Mouse (Mus musculus) kidney, embryonic 14.5 days (tissue): ENCODE measurements around the gene Mcfd2. TPM values are rescaled to one million over a fixed set of nuclear protein-coding genes. Genes with fewer than 3 reads are reported as not detected.

Experiments
- ATAC-seq: fragments of 200-750 bp; cut with Nextera tagmentation; 2 replicates; pipeline ENCODE4 v1.8.0; 2017; ENCODE audit warnings: moderate number of reproducible peaks, mild to moderate bottlenecking, moderate TSS enrichment, moderate library complexity; ENCODE audit not compliant: low FRiP score, low TSS enrichment
- H3K27ac ChIP-seq: fragments of 300-500 bp; sonication (generic); 2 replicates; pipeline ENCODE4 v1.5.1; 2014; ENCODE audit warnings: low read depth, mild to moderate bottlenecking, low read length, moderate library complexity, mixed read lengths
- H3K27me3 ChIP-seq: fragments of 300-500 bp; sonication (generic); 2 replicates; pipeline ENCODE4 v1.6.1; 2014; ENCODE audit warnings: mild to moderate bottlenecking, low read length; ENCODE audit not compliant: control insufficient read depth, insufficient read depth
- H3K36me3 ChIP-seq: fragments of 300-500 bp; sonication (generic); 2 replicates; pipeline ENCODE4 v1.6.1; 2014; ENCODE audit warnings: low read length, mixed read lengths; ENCODE audit not compliant: control insufficient read depth, insufficient read depth
- H3K4me1 ChIP-seq: fragments of 300-500 bp; sonication (generic); 2 replicates; pipeline ENCODE4 v1.6.1; 2014; ENCODE audit warnings: low read length, mixed read lengths; ENCODE audit not compliant: control insufficient read depth, insufficient read depth
- H3K4me2 ChIP-seq: fragments of 300-500 bp; sonication (generic); replicated peaks from 2 replicates; pipeline ENCODE4 v1.6.1; 2014; ENCODE audit warnings: low read depth, mild to moderate bottlenecking, low read length
- H3K4me3 ChIP-seq: fragments of 300-500 bp; sonication (generic); 2 replicates; pipeline ENCODE4 v1.5.1; 2014; ENCODE audit warnings: mild to moderate bottlenecking, low read length
- H3K9ac ChIP-seq: fragments of 300-500 bp; sonication (generic); 2 replicates; pipeline ENCODE4 v1.6.1; 2014; ENCODE audit warnings: low read depth, mild to moderate bottlenecking, low read length, moderate library complexity
- H3K9me3 ChIP-seq: fragments of 300-500 bp; sonication (generic); 2 replicates; pipeline ENCODE4 v1.6.1; 2016; ENCODE audit warnings: low read length; ENCODE audit not compliant: control insufficient read depth
- whole genome bisulfite sequencing: fragments of 180-500 bp; shearing (Covaris S2); extraction: QIAGEN DNeasy Blood & Tissue Kit; methylation state at CpG from one replicate; pipeline ENCODE4 v1.1.7; 2014; 5-methylcytosine and 5-hydroxymethylcytosine counted together
- polyA plus RNA-seq: library from polyadenylated mRNA; unstranded; fragments of >200 nt; fragmentation: Nextera tagmentation; extraction: Ambion mirVana; gene quantifications from 2 replicates; pipeline ENCODE4 v1.2.1, GENCODE M21; 2014

Gene Mcfd2
- polyA plus RNA-seq, 1 experiment from 2014 or later = 104 TPM

- 49% methylated on average over 10 of the region's 10 CpGs for WGBS
- H3K4me1 ChIP-seq = no peaks in the 10 kb centered on the region
- ATAC-seq = no peak
These were observed 39.6 kb downstream of the Mcfd2 start for GRCm38 (mm10) chr17:87226079-87226640.

GRCm38 (mm10) chr17:87225384-87225783, 40.4 kb downstream of the Mcfd2 start:
- H3K36me3 ChIP-seq = no peaks in the 10 kb centered on the region
- H3K4me1 ChIP-seq = no peaks in the 10 kb centered on the region
- no peak for ATAC-seq
- no peaks in the 10 kb centered on the region for H3K9me3 ChIP-seq
- H3K9ac ChIP-seq = no peak overlapping the region
- H3K27me3 ChIP-seq = no peaks in the 10 kb centered on the region
- H3K4me3 ChIP-seq = no peak overlapping the region
- H3K4me2 ChIP-seq = no peak overlapping the region
- WGBS = 92% methylated on average over 9 of the region's 9 CpGs
- H3K27ac ChIP-seq = no peak overlapping the region

More at GRCm38 (mm10) chr17:87226079-87226640, 39.6 kb downstream of the Mcfd2 start:
- H3K27me3 ChIP-seq = no peaks in the 10 kb centered on the region
- no peaks in the 10 kb centered on the region for H3K9me3 ChIP-seq
- H3K4me2 ChIP-seq = no peak overlapping the region
- no peak overlapping the region for H3K27ac ChIP-seq
- H3K9ac ChIP-seq = no peak overlapping the region
- no peak overlapping the region for H3K4me3 ChIP-seq
- no peaks in the 10 kb centered on the region for H3K36me3 ChIP-seq

GRCm38 (mm10) chr17:87224461-87224860, 41.3 kb downstream of the Mcfd2 start:
- H3K4me1 ChIP-seq = no peaks in the 10 kb centered on the region
- no peak for ATAC-seq
- no peaks in the 10 kb centered on the region for H3K36me3 ChIP-seq
- no peaks in the 10 kb centered on the region for H3K9me3 ChIP-seq
- no peaks in the 10 kb centered on the region for H3K27me3 ChIP-seq
- no peak overlapping the region for H3K27ac ChIP-seq
- H3K4me3 ChIP-seq = no peak overlapping the region
- no peak overlapping the region for H3K4me2 ChIP-seq
- H3K9ac ChIP-seq = no peak overlapping the region
- WGBS = 59% methylated on average over 2 of the region's 2 CpGs

GRCm38 (mm10) chr17:87219456-87219855, 46.3 kb downstream of the Mcfd2 start:
- no peak overlapping the region for H3K9ac ChIP-seq
- H3K4me2 ChIP-seq = no peak overlapping the region
- H3K9me3 ChIP-seq = no peaks in the 10 kb centered on the region
- no peak overlapping the region for H3K4me3 ChIP-seq
- no peaks in the 10 kb centered on the region for H3K4me1 ChIP-seq
- no peak for ATAC-seq
- H3K27ac ChIP-seq = no peak overlapping the region
- H3K36me3 ChIP-seq = no peaks in the 10 kb centered on the region
- 87% methylated on average over 9 of the region's 9 CpGs for WGBS
- no peaks in the 10 kb centered on the region for H3K27me3 ChIP-seq

- ATAC-seq = no peak
- Histone ChIP-seq H3K4me3 (no peak overlapping the region), H3K9ac (no peak overlapping the region), H3K27ac (no peak overlapping the region), H3K27me3 (no peaks in the 10 kb centered on the region), H3K36me3 (no peaks in the 10 kb centered on the region), H3K4me1 (no peaks in the 10 kb centered on the region), H3K9me3 (no peaks in the 10 kb centered on the region), H3K4me2 (no peak overlapping the region)
- WGBS = 89% methylated on average over 7 of the region's 7 CpGs
These were observed 51.2 kb downstream of the Mcfd2 start for GRCm38 (mm10) chr17:87214523-87214922.

- no peak overlapping the region for H3K4me2 ChIP-seq
- no peak overlapping the region for H3K27ac ChIP-seq
- H3K4me1 ChIP-seq = no peaks in the 10 kb centered on the region
- no peak overlapping the region for H3K4me3 ChIP-seq
- no peaks in the 10 kb centered on the region for H3K27me3 ChIP-seq
- WGBS = 78% methylated on average over 2 of the region's 2 CpGs
- H3K9ac ChIP-seq = no peak overlapping the region
- no peaks in the 10 kb centered on the region for H3K36me3 ChIP-seq
- no peaks in the 10 kb centered on the region for H3K9me3 ChIP-seq
- no peak for ATAC-seq
These were observed 55.2 kb downstream of the Mcfd2 start for GRCm38 (mm10) chr17:87210525-87210924.

GRCm38 (mm10) chr17:87206885-87207284, 58.9 kb downstream of the Mcfd2 start:
- Histone ChIP-seq H3K4me3 (no peak overlapping the region), H3K27me3 (no peaks in the 10 kb centered on the region), H3K27ac (no peak overlapping the region), H3K9me3 (no peaks in the 10 kb centered on the region), H3K9ac (no peak overlapping the region), H3K36me3 (no peaks in the 10 kb centered on the region), H3K4me2 (no peak overlapping the region), H3K4me1 (peaks cover 16% of the 10 kb centered on the region)
- ATAC-seq = no peak
- 71% methylated on average over 2 of the region's 2 CpGs for WGBS

Other genes with a start within 250 kb of the Mcfd2 start
- gene Pigf, start 240.5 kb downstream of the Mcfd2 start, polyA plus RNA-seq = 39.3 and 46.1 TPM in 2 replicates
- gene Cript, start 240.4 kb downstream of the Mcfd2 start, polyA plus RNA-seq = 150 and 193 TPM in 2 replicates
- 17.5 and 24.5 TPM in 2 replicates for gene Socs5, start 158.3 kb downstream of the Mcfd2 start, polyA plus RNA-seq
- 4.0 and 5.7 TPM in 2 replicates for gene Ttc7, start 17.0 kb upstream of the Mcfd2 start, polyA plus RNA-seq
- 0.51 TPM in 1 of 2 replicates, not detected in the other for gene Stpg4, start 161.8 kb upstream of the Mcfd2 start, polyA plus RNA-seq
- 1,015 and 1,361 TPM in 2 replicates for gene Calm2, start 181.0 kb upstream of the Mcfd2 start, polyA plus RNA-seq